Mouse (Mus musculus): ENCODE data around the gene Elmod3.

Elmod3 gene

GRCm38 (mm10) chr6:72570644-72571397 is 27.4 kb downstream of the Elmod3 start:
- DNase-seq (ENCODE audit: low spot score), result no peak

GRCm38 (mm10) chr6:72568736-72569135 is 29.5 kb downstream of the Elmod3 start:
- DNase-seq (ENCODE audit: low spot score), result no peak

GRCm38 (mm10) chr6:72567508-72567907 is 30.7 kb downstream of the Elmod3 start:
- no peak for DNase-seq (ENCODE audit: low spot score)

GRCm38 (mm10) chr6:72566044-72566443 is 32.2 kb downstream of the Elmod3 start:
- DNase-seq (ENCODE audit: low spot score), result peak; percentile 94

- DNase-seq (ENCODE audit: low spot score), result no peak
These were observed 32.7 kb downstream of the Elmod3 start for GRCm38 (mm10) chr6:72565506-72565905.

- DNase-seq (ENCODE audit: low spot score), result no peak
These were observed 35.3 kb downstream of the Elmod3 start for GRCm38 (mm10) chr6:72562894-72563293.

GRCm38 (mm10) chr6:72562486-72562885 is 35.7 kb downstream of the Elmod3 start:
- DNase-seq (ENCODE audit: low spot score), result no peak

- DNase-seq (ENCODE audit: low spot score), result no peak
These were observed 37.4 kb downstream of the Elmod3 start for GRCm38 (mm10) chr6:72560801-72561200.

- DNase-seq (ENCODE audit: low spot score), result no peak
These were observed 45.2 kb downstream of the Elmod3 start for GRCm38 (mm10) chr6:72553079-72553412.

GRCm38 (mm10) chr6:72552171-72553078 is 45.8 kb downstream of the Elmod3 start:
- peak; percentile 86 for DNase-seq (ENCODE audit: low spot score)

- DNase-seq (ENCODE audit: low spot score), result no peak
These were observed 47.6 kb downstream of the Elmod3 start for GRCm38 (mm10) chr6:72550503-72551100.

- DNase-seq (ENCODE audit: low spot score), result no peak
These were observed 48.2 kb downstream of the Elmod3 start for GRCm38 (mm10) chr6:72550025-72550424.

GRCm38 (mm10) chr6:72549041-72549580 is 49.1 kb downstream of the Elmod3 start:
- DNase-seq (ENCODE audit: low spot score), result no peak

- no peak for DNase-seq (ENCODE audit: low spot score)
These were observed 50.4 kb downstream of the Elmod3 start for GRCm38 (mm10) chr6:72547862-72548261.

GRCm38 (mm10) chr6:72547121-72547520 is 51.1 kb downstream of the Elmod3 start:
- DNase-seq (ENCODE audit: low spot score), result no peak

GRCm38 (mm10) chr6:72545377-72545776 is 52.8 kb downstream of the Elmod3 start:
- DNase-seq (ENCODE audit: low spot score), result no peak

- DNase-seq (ENCODE audit: low spot score), result peak; percentile 27
These were observed 53.8 kb downstream of the Elmod3 start, which contains the start of gene Capg for GRCm38 (mm10) chr6:72544283-72544987. Gene Capg, plus strand, starts transcription at chr6:72544391.

- DNase-seq (ENCODE audit: low spot score), result no peak
These were observed 54.9 kb downstream of the Elmod3 start for GRCm38 (mm10) chr6:72543265-72543850.

GRCm38 (mm10) chr6:72538562-72539031 is 59.6 kb downstream of the Elmod3 start:
- DNase-seq (ENCODE audit: low spot score), result peak; percentile 88

GRCm38 (mm10) chr6:72537998-72538500 is 60.2 kb downstream of the Elmod3 start:
- DNase-seq (ENCODE audit: low spot score), result no peak

- peak; percentile 88 for DNase-seq (ENCODE audit: low spot score)
These were observed 63.0 kb downstream of the Elmod3 start for GRCm38 (mm10) chr6:72535165-72535564.

All from embryo, embryonic 10.5 days (tissue).